Mouse (Mus musculus): ENCODE results near the gene Msi2.

GRCm38 (mm10) chr11:88614527-88615305 is 103.6 kb downstream of the Msi2 start:
- no peak for TF ChIP-seq POLR2A (IDR thresholded peaks at IDR 0.05; ENCODE audit: low read depth, low read length)
- TF ChIP-seq CTCF (IDR thresholded peaks at IDR 0.05; ENCODE audit: extremely low read depth, insufficient read depth, insufficient read length, insufficient replicate concordance), result no peak
